Mouse (Mus musculus): ENCODE measurements at regions not wholly inside any gene's neighbourhood (a gene's known extent, or its start where the extent isn't known, plus 50 kb on each side); places are given as distances from the start of the nearest gene placed in this dataset.

- no peak for DNase-seq
Observed at GRCm38 (mm10) chr19:59761218-59761617, 182.2 kb downstream of the Rab11fip2 start.

GRCm38 (mm10) chr19:59784401-59785046, 158.9 kb downstream of the Rab11fip2 start:
- DNase-seq: no peak

GRCm38 (mm10) chr19:59831304-59831703, 112.2 kb downstream of the Rab11fip2 start:
- no peak for DNase-seq

DNA sequence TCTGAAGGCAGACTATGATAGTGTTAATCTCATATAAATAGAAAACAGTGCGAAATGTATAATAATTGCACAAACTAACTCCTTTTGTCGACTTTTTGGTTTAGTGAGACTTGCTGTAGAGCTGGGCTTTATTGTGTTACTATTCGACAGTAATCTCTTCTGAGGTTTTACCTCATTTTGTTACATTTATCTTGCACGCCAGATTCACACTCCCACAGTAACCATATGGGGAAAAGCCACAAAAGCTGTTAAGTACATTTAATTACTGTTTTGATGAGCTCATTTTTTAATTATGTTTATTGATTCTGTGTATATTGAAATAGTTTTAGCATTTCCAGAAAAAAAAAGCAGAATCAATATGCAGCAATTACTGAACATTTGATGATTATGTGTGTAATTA, 106.3 kb downstream of the Rab11fip2 start:
- no peak for DNase-seq

DNA sequence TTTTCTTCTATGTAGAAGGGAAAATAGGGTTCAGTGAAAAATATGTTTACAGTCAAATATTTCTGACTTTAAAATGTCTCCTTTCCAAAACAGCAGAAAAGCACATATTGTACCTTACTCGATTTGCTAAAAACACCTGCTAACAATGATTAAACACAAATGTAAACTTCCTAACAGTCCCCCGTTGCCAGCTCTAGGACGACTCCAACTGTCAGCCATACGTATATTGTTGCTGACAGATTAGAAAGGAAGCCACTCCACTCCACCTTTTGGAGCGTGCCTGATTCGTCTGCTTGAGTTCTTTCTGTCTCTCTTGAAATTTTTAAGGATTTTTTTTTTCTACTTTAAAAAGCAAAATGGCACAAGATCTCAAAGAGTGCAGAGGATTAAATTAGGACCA, 105.8 kb downstream of the Rab11fip2 start:
- DNase-seq: no peak

DNA sequence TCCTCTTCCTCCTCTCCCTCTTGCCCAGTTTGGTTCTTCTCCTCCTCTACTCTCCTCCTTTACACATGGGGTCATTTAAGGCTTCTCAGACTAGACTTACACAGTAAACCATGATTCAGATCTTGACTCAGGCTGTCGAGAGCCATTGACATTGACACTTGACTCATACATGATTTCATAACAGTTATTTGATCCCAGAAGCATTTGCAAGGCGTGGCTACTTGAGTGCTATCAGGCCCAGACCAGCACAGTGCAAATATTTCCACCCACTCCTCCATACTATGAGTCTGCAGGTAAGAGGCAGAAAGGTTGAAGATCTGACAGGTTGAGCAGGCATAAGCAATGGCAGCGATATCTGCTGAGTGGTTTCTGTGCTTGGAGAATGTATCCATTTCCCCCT, 99.2 kb downstream of the Rab11fip2 start:
- no peak for DNase-seq

DNA sequence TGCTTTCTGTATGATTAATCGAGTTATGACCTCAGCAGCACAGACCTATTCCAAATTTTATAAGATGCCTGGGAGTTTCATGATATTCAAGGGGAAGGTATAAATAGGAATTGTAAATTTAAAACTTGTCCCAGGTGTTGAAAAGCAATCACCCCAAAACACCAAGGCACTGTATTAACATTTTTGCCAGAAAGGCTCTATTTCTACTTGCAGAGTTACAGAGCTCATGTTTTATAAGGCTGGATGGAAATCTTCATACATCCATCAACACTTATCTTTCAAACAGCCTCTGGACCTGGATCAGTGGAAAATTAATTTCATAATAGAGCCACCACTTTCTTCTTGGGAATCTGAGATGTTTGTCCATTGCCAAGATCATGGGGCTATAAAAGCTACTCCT, 96.6 kb downstream of the Rab11fip2 start:
- no peak for DNase-seq

- no peak for DNase-seq
Observed at GRCm38 (mm10) chr19:59850696-59851095, 92.8 kb downstream of the Rab11fip2 start.

- no peak for DNase-seq
Observed at GRCm38 (mm10) chr19:59852011-59852738, 91.3 kb downstream of the Rab11fip2 start.

Data from thymus, postnatal 36 days (tissue).